Mouse (Mus musculus): Measurements from ENCODE around the gene Hnrnpll.

DNA sequence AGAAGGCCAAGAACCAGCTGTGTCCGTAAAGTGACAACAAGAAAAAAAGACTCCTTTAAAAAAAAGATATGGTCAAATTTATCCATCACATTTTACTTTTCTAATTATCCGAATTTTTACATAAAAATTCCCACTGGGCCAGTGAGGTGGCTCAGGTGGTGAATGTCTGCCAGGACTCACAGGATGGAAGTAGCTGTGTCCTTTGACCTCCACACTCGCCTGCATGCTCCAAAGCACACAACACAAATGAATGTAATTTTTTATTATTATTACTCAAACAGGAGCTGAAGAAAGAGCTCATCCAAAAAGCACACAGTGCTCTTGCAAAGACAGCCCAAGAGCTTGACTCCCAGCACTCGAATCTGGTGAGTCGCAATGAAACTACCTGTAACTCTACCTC is 2.0 kb downstream of the Hnrnpll start:
- TF ChIP-seq CTCF (IDR thresholded peaks at IDR 0.05; ENCODE audit: borderline replicate concordance, insufficient read depth, low read length) = no peak
- TF ChIP-seq POLR2A (IDR thresholded peaks at IDR 0.05; ENCODE audit: low read depth, low read length) = no peak
